Mouse (Mus musculus) myocyte (in vitro differentiated cells): ENCODE measurements around the gene Sez6.

ENCODE experiments used
- CEBPB ChIP-seq: IDR thresholded peaks from 2 replicates; pipeline ENCODE4 v1.6.1; 2011; ENCODE audit warnings: mild to moderate bottlenecking, moderate library complexity; ENCODE audit not compliant: poor library complexity, insufficient read depth, severe bottlenecking
- E2F4 ChIP-seq: IDR thresholded peaks from one replicate; pipeline ENCODE4 v1.6.1; 2011; ENCODE audit warnings: mild to moderate bottlenecking, control low read depth, moderate library complexity; ENCODE audit not compliant: insufficient read depth
- MAX ChIP-seq: IDR thresholded peaks from one replicate; pipeline ENCODE4 v1.6.1; 2011; ENCODE audit warnings: low read depth, mild to moderate bottlenecking, control low read depth
- POLR2A ChIP-seq: IDR thresholded peaks from one replicate; pipeline ENCODE4 v1.6.1; 2011; ENCODE audit warnings: low read depth, mild to moderate bottlenecking, control low read depth, moderate library complexity; ENCODE audit not compliant: insufficient read length

DNA sequence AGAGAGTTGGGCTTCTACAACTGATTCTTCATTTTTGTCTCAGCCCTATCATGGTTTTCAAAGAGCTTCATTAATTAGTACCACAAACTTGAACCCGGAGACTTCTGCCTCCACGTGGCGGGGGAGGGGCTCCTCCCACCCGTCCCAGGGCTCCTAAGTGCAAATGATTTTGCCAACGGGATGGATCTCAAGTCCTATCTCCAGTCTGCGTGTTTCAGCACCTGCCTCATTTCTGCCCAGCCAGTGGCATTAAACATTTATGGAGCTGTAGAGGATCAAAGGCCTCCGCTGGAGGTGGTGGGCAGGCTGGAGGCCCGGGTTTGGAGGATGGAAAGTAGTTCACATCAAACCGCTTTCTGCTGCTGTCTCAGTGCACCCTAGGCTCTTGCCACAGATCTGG, 3.9 kb upstream of the Sez6 start:
- TF ChIP-seq POLR2A (no peak), CEBPB (no peak), MAX (no peak), E2F4 (no peak)
